Mouse (Mus musculus): Measurements from ENCODE around the gene Slc45a3. TPM values are rescaled to one million over a fixed set of nuclear protein-coding genes. Genes with fewer than 3 reads are reported as not detected.

The Slc45a3 gene
- polyA plus RNA-seq, 1 experiment: 0.75 TPM

DNA sequence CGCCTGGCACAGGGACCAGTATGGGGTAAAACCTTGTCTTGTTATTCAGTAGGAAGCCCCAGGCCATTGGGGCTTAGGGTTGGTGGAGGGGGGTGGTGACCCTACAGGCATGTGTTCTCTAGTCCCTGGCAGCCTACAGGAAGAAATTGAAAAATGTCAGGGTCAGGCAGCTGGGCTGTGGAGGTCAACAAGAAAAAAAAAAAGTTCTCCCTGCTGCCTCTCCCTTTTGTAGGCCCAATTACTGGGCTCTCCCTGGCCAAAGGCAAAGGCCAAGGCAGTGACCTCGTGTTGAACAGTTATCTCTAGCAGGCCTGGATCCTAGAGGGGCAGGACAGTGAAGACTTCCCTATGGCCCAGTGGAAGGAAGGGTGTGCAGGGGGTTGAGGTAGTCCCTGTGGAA, 17.7 kb downstream of the Slc45a3 start:
- no peaks in the 10 kb centered on the region for H3K79me3 ChIP-seq (ENCODE audit: low read depth)
- H3K4me3 ChIP-seq (ENCODE audit: insufficient read depth, poor library complexity, severe bottlenecking): no peak overlapping the region
- TF ChIP-seq MYOG (IDR thresholded peaks at IDR 0.05; ENCODE audit: control insufficient read depth, extremely low read depth, insufficient read length) (no peak), MYOD1 (IDR thresholded peaks at IDR 0.05; ENCODE audit: control insufficient read depth, insufficient read length, low read depth) (no peak), MAX (IDR thresholded peaks at IDR 0.05) (no peak), FOSL1 (IDR thresholded peaks at IDR 0.05; ENCODE audit: insufficient read depth, low read length, poor library complexity, severe bottlenecking) (no peak), CTCF (IDR thresholded peaks at IDR 0.05; ENCODE audit: control insufficient read depth, insufficient read depth, insufficient read length) (no peak), USF1 (IDR thresholded peaks at IDR 0.05; ENCODE audit: low read depth) (no peak), CEBPB (IDR thresholded peaks at IDR 0.05; ENCODE audit: low read depth) (no peak)
- H3K27me3 ChIP-seq (ENCODE audit: control insufficient read depth, insufficient read depth, insufficient read length): peaks cover 16% of the 10 kb centered on the region
- H3K79me2 ChIP-seq (ENCODE audit: control insufficient read depth, insufficient read depth): no peaks in the 10 kb centered on the region
- no peak overlapping the region for H3ac ChIP-seq (ENCODE audit: control insufficient read depth, insufficient read length, low read depth)
- no peaks in the 10 kb centered on the region for H3K36me3 ChIP-seq (ENCODE audit: control insufficient read depth, insufficient read depth)

DNA sequence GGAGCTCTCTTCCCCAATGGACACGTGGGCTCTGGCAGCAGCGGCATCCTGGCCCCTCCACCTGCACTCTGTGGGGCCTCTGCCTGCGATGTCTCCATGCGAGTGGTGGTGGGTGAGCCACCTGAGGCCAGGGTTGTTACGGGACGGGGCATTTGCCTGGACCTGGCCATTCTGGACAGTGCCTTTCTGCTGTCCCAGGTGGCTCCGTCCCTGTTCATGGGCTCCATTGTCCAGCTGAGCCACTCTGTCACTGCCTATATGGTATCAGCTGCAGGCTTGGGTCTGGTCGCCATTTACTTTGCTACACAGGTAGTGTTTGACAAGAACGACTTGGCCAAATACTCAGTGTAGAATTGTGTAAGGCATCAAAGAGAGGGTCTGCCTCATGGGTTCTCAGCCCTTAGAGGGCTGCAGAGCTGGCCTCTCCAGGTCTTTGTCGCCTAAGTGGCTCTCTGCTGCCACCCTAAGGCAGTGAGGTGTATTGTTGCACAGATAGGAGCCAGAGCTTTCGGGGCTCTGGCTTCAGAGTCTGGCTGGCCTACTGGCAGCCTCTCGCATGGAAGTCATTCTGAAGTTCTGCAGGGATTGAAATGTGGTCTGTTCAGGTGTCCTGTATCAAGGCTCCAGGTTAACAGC, 18.7 kb downstream of the Slc45a3 start:
- Histone ChIP-seq H3K36me3 (ENCODE audit: control insufficient read depth, insufficient read depth) (no peaks in the 10 kb centered on the region), H3K79me2 (ENCODE audit: control insufficient read depth, insufficient read depth) (no peaks in the 10 kb centered on the region), H3ac (ENCODE audit: control insufficient read depth, insufficient read length, low read depth) (no peak overlapping the region), H3K27me3 (ENCODE audit: control insufficient read depth, insufficient read depth, insufficient read length) (peaks cover 10% of the 10 kb centered on the region), H3K4me3 (ENCODE audit: insufficient read depth, poor library complexity, severe bottlenecking) (no peak overlapping the region), H3K79me3 (ENCODE audit: low read depth) (no peaks in the 10 kb centered on the region)
- TF ChIP-seq CTCF (IDR thresholded peaks at IDR 0.05; ENCODE audit: control insufficient read depth, insufficient read depth, insufficient read length) (peak; percentile 64), FOSL1 (IDR thresholded peaks at IDR 0.05; ENCODE audit: insufficient read depth, low read length, poor library complexity, severe bottlenecking) (no peak), MYOG (IDR thresholded peaks at IDR 0.05; ENCODE audit: control insufficient read depth, extremely low read depth, insufficient read length) (no peak), USF1 (IDR thresholded peaks at IDR 0.05; ENCODE audit: low read depth) (no peak), CEBPB (IDR thresholded peaks at IDR 0.05; ENCODE audit: low read depth) (no peak), MYOD1 (IDR thresholded peaks at IDR 0.05; ENCODE audit: control insufficient read depth, insufficient read length, low read depth) (no peak), MAX (IDR thresholded peaks at IDR 0.05) (no peak)

DNA sequence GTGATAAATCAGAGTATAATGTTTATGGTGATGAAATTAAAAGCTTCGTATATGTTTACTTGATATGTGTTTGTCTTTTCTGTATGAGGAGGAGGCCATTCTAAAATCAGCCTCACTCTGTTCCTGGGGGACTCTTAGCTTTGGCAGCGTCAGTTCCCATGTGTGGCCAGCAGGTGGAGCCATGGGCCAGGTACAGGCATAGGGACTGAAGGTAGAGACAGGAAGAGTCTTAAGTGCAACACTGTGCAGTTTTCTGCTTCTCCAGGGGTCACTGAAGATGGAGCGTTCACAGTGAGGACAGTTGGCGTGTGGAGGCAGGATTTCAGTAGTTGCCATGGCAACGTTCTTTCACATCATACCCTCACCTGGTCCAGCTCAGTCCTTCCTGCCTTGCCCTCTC, 20.1 kb downstream of the Slc45a3 start:
- H3K4me3 ChIP-seq (ENCODE audit: insufficient read depth, poor library complexity, severe bottlenecking): no peak overlapping the region
- no peaks in the 10 kb centered on the region for H3K79me3 ChIP-seq (ENCODE audit: low read depth)
- no peaks in the 10 kb centered on the region for H3K36me3 ChIP-seq (ENCODE audit: control insufficient read depth, insufficient read depth)
- no peaks in the 10 kb centered on the region for H3K79me2 ChIP-seq (ENCODE audit: control insufficient read depth, insufficient read depth)
- no peak overlapping the region for H3ac ChIP-seq (ENCODE audit: control insufficient read depth, insufficient read length, low read depth)
- TF ChIP-seq FOSL1 (IDR thresholded peaks at IDR 0.05; ENCODE audit: insufficient read depth, low read length, poor library complexity, severe bottlenecking) (no peak), CTCF (IDR thresholded peaks at IDR 0.05; ENCODE audit: control insufficient read depth, insufficient read depth, insufficient read length) (peak; percentile 77)
- no peaks in the 10 kb centered on the region for H3K27me3 ChIP-seq (ENCODE audit: control insufficient read depth, insufficient read depth, insufficient read length)

- TF ChIP-seq MYOD1 (IDR thresholded peaks at IDR 0.05; ENCODE audit: control insufficient read depth, insufficient read length, low read depth): no peak
- TF ChIP-seq CTCF (IDR thresholded peaks at IDR 0.05; ENCODE audit: control insufficient read depth, insufficient read depth, insufficient read length): no peak
- no peak for TF ChIP-seq FOSL1 (IDR thresholded peaks at IDR 0.05; ENCODE audit: insufficient read depth, low read length, poor library complexity, severe bottlenecking)
- TF ChIP-seq CEBPB (IDR thresholded peaks at IDR 0.05; ENCODE audit: low read depth): no peak
- TF ChIP-seq MYOG (IDR thresholded peaks at IDR 0.05; ENCODE audit: control insufficient read depth, extremely low read depth, insufficient read length): no peak
- no peak for TF ChIP-seq MAX (IDR thresholded peaks at IDR 0.05)
- TF ChIP-seq USF1 (IDR thresholded peaks at IDR 0.05; ENCODE audit: low read depth): no peak
- Histone ChIP-seq H3K79me3 (ENCODE audit: low read depth) (no peaks in the 10 kb centered on the region), H3K36me3 (ENCODE audit: control insufficient read depth, insufficient read depth) (no peaks in the 10 kb centered on the region), H3ac (ENCODE audit: control insufficient read depth, insufficient read length, low read depth) (no peak overlapping the region), H3K4me3 (ENCODE audit: insufficient read depth, poor library complexity, severe bottlenecking) (no peak overlapping the region), H3K79me2 (ENCODE audit: control insufficient read depth, insufficient read depth) (no peaks in the 10 kb centered on the region), H3K27me3 (ENCODE audit: control insufficient read depth, insufficient read depth, insufficient read length) (no peaks in the 10 kb centered on the region)
Measured at GRCm38 (mm10) chr1:131983806-131984205, 21.0 kb downstream of the Slc45a3 start.

DNA sequence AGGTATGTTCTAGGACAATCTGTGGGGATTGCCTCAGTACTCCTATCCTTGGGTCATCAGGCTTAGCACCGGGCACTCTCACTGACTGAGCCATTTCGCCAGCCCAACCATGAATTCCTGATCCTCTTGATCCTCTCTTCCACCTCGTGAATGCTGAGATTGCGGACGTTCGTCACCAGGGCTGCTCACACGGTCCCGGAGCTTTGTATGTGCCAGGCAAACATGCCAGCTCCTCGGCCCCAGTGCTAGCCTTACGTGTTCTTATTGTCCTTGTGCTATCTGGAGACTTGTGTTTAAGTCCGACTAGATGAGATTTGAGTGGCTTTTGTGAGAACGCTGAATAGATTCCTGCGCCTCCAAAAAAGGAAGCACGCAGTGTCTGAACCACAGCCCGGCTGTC, 24.7 kb downstream of the Slc45a3 start:
- Histone ChIP-seq H3K27me3 (ENCODE audit: control insufficient read depth, insufficient read depth, insufficient read length) (no peaks in the 10 kb centered on the region), H3K79me2 (ENCODE audit: control insufficient read depth, insufficient read depth) (no peaks in the 10 kb centered on the region), H3K4me3 (ENCODE audit: insufficient read depth, poor library complexity, severe bottlenecking) (no peak overlapping the region), H3K79me3 (ENCODE audit: low read depth) (no peaks in the 10 kb centered on the region), H3ac (ENCODE audit: control insufficient read depth, insufficient read length, low read depth) (no peak overlapping the region), H3K36me3 (ENCODE audit: control insufficient read depth, insufficient read depth) (no peaks in the 10 kb centered on the region)
- TF ChIP-seq USF1 (IDR thresholded peaks at IDR 0.05; ENCODE audit: low read depth) (no peak), CTCF (IDR thresholded peaks at IDR 0.05; ENCODE audit: control insufficient read depth, insufficient read depth, insufficient read length) (no peak), FOSL1 (IDR thresholded peaks at IDR 0.05; ENCODE audit: insufficient read depth, low read length, poor library complexity, severe bottlenecking) (no peak), MYOD1 (IDR thresholded peaks at IDR 0.05; ENCODE audit: control insufficient read depth, insufficient read length, low read depth) (no peak), MYOG (IDR thresholded peaks at IDR 0.05; ENCODE audit: control insufficient read depth, extremely low read depth, insufficient read length) (no peak), CEBPB (IDR thresholded peaks at IDR 0.05; ENCODE audit: low read depth) (no peak), MAX (IDR thresholded peaks at IDR 0.05) (no peak)

DNA sequence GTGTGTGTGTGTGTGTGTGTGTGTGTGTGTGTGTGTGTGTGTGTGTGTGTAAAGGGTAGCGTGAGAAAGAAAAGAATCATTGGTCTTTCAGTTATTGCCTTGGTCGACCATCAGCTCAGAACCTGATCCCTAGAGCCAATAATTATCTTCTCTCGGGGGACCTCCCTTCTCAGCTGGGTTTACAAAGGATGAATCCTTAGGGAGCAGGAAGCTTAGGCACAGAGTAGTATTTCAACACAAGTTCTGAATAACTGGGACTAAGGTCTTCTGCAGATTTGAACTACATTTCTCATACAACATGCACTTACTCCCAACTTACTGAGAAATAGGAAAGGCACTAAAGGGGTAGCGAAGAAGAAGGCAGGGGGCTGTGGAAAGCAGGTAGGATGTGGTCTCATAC, 26.7 kb downstream of the Slc45a3 start:
- Histone ChIP-seq H3K79me3 (ENCODE audit: low read depth) (no peaks in the 10 kb centered on the region), H3K79me2 (ENCODE audit: control insufficient read depth, insufficient read depth) (no peaks in the 10 kb centered on the region), H3K4me3 (ENCODE audit: insufficient read depth, poor library complexity, severe bottlenecking) (no peak overlapping the region), H3ac (ENCODE audit: control insufficient read depth, insufficient read length, low read depth) (no peak overlapping the region), H3K36me3 (ENCODE audit: control insufficient read depth, insufficient read depth) (no peaks in the 10 kb centered on the region), H3K27me3 (ENCODE audit: control insufficient read depth, insufficient read depth, insufficient read length) (no peaks in the 10 kb centered on the region)
- TF ChIP-seq FOSL1 (IDR thresholded peaks at IDR 0.05; ENCODE audit: insufficient read depth, low read length, poor library complexity, severe bottlenecking) (no peak), MYOD1 (IDR thresholded peaks at IDR 0.05; ENCODE audit: control insufficient read depth, insufficient read length, low read depth) (no peak), CTCF (IDR thresholded peaks at IDR 0.05; ENCODE audit: control insufficient read depth, insufficient read depth, insufficient read length) (no peak), MYOG (IDR thresholded peaks at IDR 0.05; ENCODE audit: control insufficient read depth, extremely low read depth, insufficient read length) (no peak), CEBPB (IDR thresholded peaks at IDR 0.05; ENCODE audit: low read depth) (no peak), MAX (IDR thresholded peaks at IDR 0.05) (no peak), USF1 (IDR thresholded peaks at IDR 0.05; ENCODE audit: low read depth) (no peak)
